Mouse (Mus musculus): ENCODE measurements at regions not wholly inside any gene's neighbourhood (a gene's known extent, or its start where the extent isn't known, plus 50 kb on each side); places are given as distances from the start of the nearest gene placed in this dataset.
"Not testable (repeated sequence)": the region's sequence is repeated elsewhere in the genome, so short reads cannot be mapped to it uniquely, and the experiment has no call there.

DNA sequence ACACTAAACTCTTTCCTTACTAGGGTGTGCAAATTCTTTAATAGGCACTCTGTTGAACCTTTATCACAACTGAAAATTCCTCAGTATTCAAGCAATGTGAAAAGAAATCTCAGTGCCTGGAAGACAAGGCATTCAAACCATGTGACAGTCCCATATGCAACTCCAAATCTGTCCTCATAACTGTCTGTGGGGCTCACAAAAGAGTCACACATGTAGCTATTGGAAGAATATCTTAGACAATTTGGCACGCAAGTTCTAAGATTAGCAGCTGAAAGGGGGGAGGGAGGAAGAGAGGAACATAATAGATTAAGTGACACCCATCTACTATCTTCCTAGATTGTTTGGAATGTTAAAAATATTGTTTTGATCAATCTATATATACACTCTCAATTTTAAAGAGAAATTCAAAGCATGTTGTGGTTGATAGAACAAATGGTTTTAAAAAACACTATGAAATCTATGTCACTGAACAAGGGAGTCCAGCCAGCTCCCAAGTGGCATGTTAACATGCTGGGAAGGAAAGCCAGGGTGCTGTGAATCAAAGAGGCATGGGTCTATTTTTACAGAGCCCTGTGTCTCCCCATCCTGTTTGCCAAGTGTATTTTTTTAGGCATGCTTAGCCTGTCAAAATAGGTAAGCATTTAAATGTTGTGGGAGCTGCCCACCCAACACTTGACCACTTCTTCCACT, 177.7 kb upstream of the Zfp770 start:
- Histone ChIP-seq H3K27ac (peak overlapping the region; percentile 29; the same call in 1 of the 2 replicates), H3K4me3 (no peak overlapping the region)
- TF ChIP-seq CTCF (conservative IDR thresholded peaks at IDR 0.05): no peak
- DNase-seq (ENCODE audit: low spot score in 2 of 2): no peak

GRCm38 (mm10) chr2:114373476-114373875, 172.2 kb upstream of the Zfp770 start:
- TF ChIP-seq CTCF (conservative IDR thresholded peaks at IDR 0.05): no peak
- H3K27ac ChIP-seq: no peak overlapping the region
- H3K4me3 ChIP-seq: no peak overlapping the region
- DNase-seq (ENCODE audit: low spot score in 2 of 2): no peak

DNA sequence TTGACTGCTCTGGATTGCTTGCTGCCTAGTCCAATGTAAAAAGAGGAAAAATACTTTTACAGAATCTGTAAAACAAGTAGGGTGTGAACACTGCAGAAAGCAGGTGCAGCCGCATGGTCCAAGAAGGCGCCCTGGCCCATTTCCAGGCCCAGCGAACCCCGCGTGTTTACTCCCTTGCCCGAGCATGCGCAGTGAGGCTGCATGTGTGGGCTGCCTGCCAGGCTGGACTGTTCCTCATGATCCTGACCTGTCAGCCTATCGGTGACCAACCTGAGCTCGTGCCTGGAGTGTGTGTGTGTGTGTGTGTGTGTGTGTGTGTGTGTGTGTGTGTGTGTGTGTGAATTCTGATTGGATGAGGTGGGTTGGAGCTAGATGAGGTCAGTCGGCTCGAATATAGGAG, 152.6 kb upstream of the Zfp770 start:
- not testable (repeated sequence) for H3K4me3 ChIP-seq; H3K27ac ChIP-seq; DNase-seq (ENCODE audit: low spot score in 2 of 2)

DNA sequence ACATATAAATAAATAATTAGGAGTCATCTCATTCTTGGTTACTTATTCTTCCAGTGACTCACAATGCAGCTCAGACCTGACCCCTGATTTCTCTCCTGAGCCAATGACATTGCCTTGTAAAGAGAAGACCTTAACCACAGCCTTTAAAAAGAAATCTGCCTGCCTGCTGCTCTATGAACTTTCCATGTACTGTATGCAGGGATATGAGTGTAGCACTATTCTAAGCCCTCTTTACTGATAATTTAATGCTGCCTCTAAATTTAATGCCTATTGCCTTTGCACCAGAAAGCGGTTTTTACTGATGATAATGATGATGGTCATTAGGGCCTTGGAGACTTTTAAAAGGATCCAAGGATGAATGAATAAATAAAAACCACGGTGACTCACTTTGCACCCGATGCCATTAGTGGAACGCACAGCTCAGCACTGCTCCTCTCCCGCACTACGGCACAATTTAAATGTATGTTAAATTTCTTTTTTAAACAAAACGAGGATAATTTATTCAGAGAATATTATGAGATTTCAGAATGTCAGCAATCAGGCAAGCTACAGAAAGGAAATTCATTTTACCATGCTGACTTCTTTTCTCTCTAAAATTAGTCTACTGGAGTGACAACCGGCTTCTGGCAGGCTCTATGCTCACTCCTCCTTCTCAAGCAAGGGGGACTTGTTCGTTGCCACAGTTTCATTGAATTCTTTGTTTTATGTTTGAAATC, 139.5 kb upstream of the Zfp770 start:
- no peak overlapping the region; the same call in 1 of the 2 replicates for H3K4me3 ChIP-seq
- DNase-seq (ENCODE audit: low spot score in 2 of 2): peak in 1 of 2 experiments; percentile 14
- TF ChIP-seq CTCF (conservative IDR thresholded peaks at IDR 0.05): no peak
- H3K27ac ChIP-seq: 0 out of 2 replicates have a peak overlapping the region, but pooled peaks have one; percentile 28

GRCm38 (mm10) chr2:114301746-114302145, 100.5 kb upstream of the Zfp770 start:
- H3K27ac ChIP-seq: no peak overlapping the region
- DNase-seq (ENCODE audit: low spot score in 2 of 2): no peak
- no peak for TF ChIP-seq CTCF (conservative IDR thresholded peaks at IDR 0.05)
- H3K4me3 ChIP-seq: no peak overlapping the region

- Histone ChIP-seq H3K4me3 (no peak overlapping the region), H3K27ac (no peak overlapping the region)
- TF ChIP-seq CTCF (conservative IDR thresholded peaks at IDR 0.05): no peak
- no peak for DNase-seq (ENCODE audit: low spot score in 2 of 2)
These were observed 93.8 kb upstream of the Zfp770 start for GRCm38 (mm10) chr2:114295110-114295509.

GRCm38 (mm10) chr2:114291387-114291786, 90.1 kb upstream of the Zfp770 start:
- no peak for TF ChIP-seq CTCF (conservative IDR thresholded peaks at IDR 0.05)

DNA sequence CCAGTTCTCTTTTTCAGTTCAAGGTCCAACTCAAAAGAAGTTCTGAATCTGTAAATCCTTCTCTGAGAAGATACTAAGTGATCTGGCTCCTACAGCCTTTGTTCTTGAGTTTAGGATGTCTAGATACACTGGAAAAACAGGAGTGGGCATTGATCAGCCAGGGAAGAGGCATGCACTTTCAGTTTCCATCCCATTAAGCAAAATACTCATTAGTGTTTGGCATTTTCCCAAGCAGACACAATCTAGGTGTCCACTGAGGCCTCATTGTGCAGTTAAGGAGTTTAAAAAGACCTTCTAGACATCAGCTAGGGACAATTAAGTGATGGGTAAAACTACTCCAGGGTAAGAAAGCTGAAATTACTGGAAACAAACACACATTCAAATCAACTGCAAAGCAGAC, 74.3 kb upstream of the Zfp770 start:
- TF ChIP-seq CTCF (conservative IDR thresholded peaks at IDR 0.05): no peak
- DNase-seq (ENCODE audit: low spot score in 2 of 2): no peak
- Histone ChIP-seq H3K4me3 (no peak overlapping the region), H3K27ac (no peak overlapping the region)

More at GRCm38 (mm10) chr2:114291387-114291786, 90.1 kb upstream of the Zfp770 start:
- Histone ChIP-seq H3K27ac (no peak overlapping the region), H3K4me3 (no peak overlapping the region)
- no peak for DNase-seq (ENCODE audit: low spot score in 2 of 2)

- peak; percentile 26 to 49 for DNase-seq (ENCODE audit: low spot score in 2 of 2)
- no peak overlapping the region for H3K27ac ChIP-seq
- peak; percentile 90 for TF ChIP-seq CTCF (conservative IDR thresholded peaks at IDR 0.05)
- peak overlapping the region; percentile 40 for H3K4me3 ChIP-seq
These were observed 59.3 kb upstream of the Zfp770 start for GRCm38 (mm10) chr2:114260397-114261071.

- no peak for DNase-seq (ENCODE audit: low spot score in 2 of 2)
- no peak overlapping the region for H3K27ac ChIP-seq
- no peak for TF ChIP-seq CTCF (conservative IDR thresholded peaks at IDR 0.05)
- no peak overlapping the region for H3K4me3 ChIP-seq
These were observed 58.3 kb upstream of the Zfp770 start for GRCm38 (mm10) chr2:114259539-114259938.
